Mouse (Mus musculus) midbrain, embryonic 15.5 days (tissue): ENCODE data around the gene Ppp1r11. TPM values are rescaled to one million over a fixed set of nuclear protein-coding genes. Genes with fewer than 3 reads are reported as not detected.

Experiments
- ATAC-seq: fragments of 200-750 bp; cut with Nextera tagmentation; replicated peaks from 2 replicates; pipeline ENCODE4 v1.8.0; 2017; ENCODE audit warnings: moderate TSS enrichment
- H3K27ac ChIP-seq: fragments of 300-500 bp; sonication (generic); 2 replicates; pipeline ENCODE4 v1.5.1; 2015; ENCODE audit warnings: mild to moderate bottlenecking, inconsistent platforms
- H3K27me3 ChIP-seq: fragments of 300-500 bp; sonication (generic); replicated peaks from 2 replicates; pipeline ENCODE4 v1.6.1; 2015; ENCODE audit warnings: inconsistent platforms
- H3K36me3 ChIP-seq: fragments of 300-500 bp; sonication (generic); replicated peaks from 2 replicates; pipeline ENCODE4 v1.6.1; 2015; ENCODE audit warnings: inconsistent platforms
- H3K4me1 ChIP-seq: fragments of 300-500 bp; sonication (generic); 2 replicates; pipeline ENCODE4 v1.6.1; 2015; ENCODE audit warnings: inconsistent platforms
- H3K4me2 ChIP-seq: fragments of 300-500 bp; sonication (generic); 2 replicates; pipeline ENCODE4 v1.6.1; 2015; ENCODE audit warnings: inconsistent platforms, mild to moderate bottlenecking, moderate library complexity
- H3K4me3 ChIP-seq: fragments of 300-500 bp; sonication (generic); 2 replicates; pipeline ENCODE4 v1.5.1; 2015; ENCODE audit warnings: mild to moderate bottlenecking, inconsistent platforms
- H3K9ac ChIP-seq: fragments of 300-500 bp; sonication (generic); 2 replicates; pipeline ENCODE4 v1.6.1; 2015; ENCODE audit warnings: mild to moderate bottlenecking, inconsistent platforms
- H3K9me3 ChIP-seq: fragments of 300-500 bp; sonication (generic); 2 replicates; pipeline ENCODE4 v1.6.1; 2016; ENCODE audit warnings: inconsistent platforms
- WGBS: fragments of 180-500 bp; shearing (Covaris S2); methylation state at CpG from one replicate; pipeline ENCODE4 v1.1.7; 2015; ENCODE audit warnings: mixed read lengths; 5-methylcytosine and 5-hydroxymethylcytosine counted together
- polyA plus RNA-seq: library from polyadenylated mRNA; unstranded; fragments of >200 nt; fragmentation: Nextera tagmentation; extraction: Ambion mirVana; gene quantifications from 2 replicates; pipeline ENCODE4 v1.2.1, GENCODE M21; 2015

Gene Ppp1r11
- polyA plus RNA-seq, 1 experiment from 2014 or later: 163 TPM

DNA sequence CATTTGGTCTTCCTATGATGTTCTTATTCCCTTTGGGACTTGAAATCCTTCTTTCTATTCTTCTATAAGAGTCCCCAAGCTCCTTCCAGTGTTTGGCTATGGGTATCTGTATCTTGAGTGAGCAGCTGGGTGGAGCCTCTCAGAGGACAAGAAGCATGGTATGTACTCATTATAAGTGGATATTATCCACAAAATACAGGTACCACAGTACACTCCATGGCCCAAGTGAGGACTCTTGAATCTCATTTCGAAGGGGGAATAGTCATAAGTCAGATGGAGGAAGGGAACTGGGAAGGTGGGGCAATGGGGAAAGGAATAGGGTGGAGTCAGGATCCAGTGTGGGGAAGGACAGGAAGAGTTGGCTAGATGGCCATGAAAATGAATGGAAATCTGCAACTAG, 1.5 kb upstream of the Ppp1r11 start:
- Histone ChIP-seq H3K9ac (no peak overlapping the region), H3K9me3 (no peaks in the 10 kb centered on the region), H3K27me3 (no peaks in the 10 kb centered on the region), H3K4me2 (no peak overlapping the region), H3K36me3 (peaks cover 18% of the 10 kb centered on the region), H3K27ac (no peak overlapping the region), H3K4me1 (peaks cover 32% of the 10 kb centered on the region), H3K4me3 (no peak overlapping the region)
- 91% methylated on average over 1 of the region's 1 CpGs for WGBS
- ATAC-seq: no peak

DNA sequence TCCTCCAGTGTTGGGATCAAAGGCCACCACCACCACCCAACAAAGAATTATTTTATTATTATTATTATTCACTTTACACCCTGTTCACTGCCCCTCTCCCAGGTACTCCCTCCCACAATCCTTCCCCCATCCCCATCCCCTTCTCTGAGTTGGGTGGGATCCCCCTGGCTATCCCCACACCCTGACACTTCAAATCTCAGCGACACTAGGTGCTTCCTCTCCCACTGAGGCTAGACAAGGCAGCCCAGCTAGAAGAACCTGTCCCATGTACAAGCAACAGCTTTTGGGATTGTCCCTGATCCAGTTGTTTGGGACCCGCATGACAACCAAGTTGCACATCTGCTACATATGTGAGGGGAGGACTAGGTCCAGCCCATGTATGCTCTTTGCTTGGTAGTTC, 1.1 kb upstream of the Ppp1r11 start:
- WGBS: 92% methylated on average over 2 of the region's 2 CpGs
- Histone ChIP-seq H3K4me1 (peaks cover 32% of the 10 kb centered on the region), H3K27me3 (no peaks in the 10 kb centered on the region), H3K9me3 (no peaks in the 10 kb centered on the region), H3K4me3 (no peak overlapping the region), H3K9ac (no peak overlapping the region), H3K4me2 (no peak overlapping the region), H3K27ac (no peak overlapping the region), H3K36me3 (peaks cover 18% of the 10 kb centered on the region)
- ATAC-seq: no peak

DNA sequence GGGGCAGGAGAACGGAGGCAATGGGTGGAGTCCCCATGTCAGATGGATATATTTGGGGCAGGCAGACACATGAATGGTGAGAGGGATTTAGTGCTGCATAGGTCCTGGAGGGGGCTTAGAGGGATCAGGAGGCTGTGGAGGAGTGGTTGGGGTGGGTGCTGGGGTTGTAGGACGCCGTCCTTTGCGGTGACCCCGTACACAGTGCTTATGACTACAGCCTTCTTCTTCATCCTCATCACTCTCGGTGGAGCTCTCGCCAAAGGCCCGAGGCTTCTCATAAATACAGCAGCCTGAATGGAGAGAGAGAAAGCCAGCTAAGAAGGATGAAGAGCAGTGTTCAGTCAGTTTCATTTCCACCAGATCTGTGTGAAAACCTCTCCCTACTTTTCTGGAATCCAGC, 2.3 kb downstream of the Ppp1r11 start:
- Histone ChIP-seq H3K27me3 (peaks cover 11% of the 10 kb centered on the region), H3K27ac (no peak overlapping the region), H3K36me3 (peaks cover 8% of the 10 kb centered on the region; the same call in 1 of the 2 replicates), H3K9ac (no peak overlapping the region), H3K4me3 (no peak overlapping the region), H3K4me2 (no peak overlapping the region), H3K4me1 (peaks cover 27% of the 10 kb centered on the region), H3K9me3 (no peaks in the 10 kb centered on the region)
- 91% methylated on average over 8 of the region's 8 CpGs for WGBS
- no peak for ATAC-seq

DNA sequence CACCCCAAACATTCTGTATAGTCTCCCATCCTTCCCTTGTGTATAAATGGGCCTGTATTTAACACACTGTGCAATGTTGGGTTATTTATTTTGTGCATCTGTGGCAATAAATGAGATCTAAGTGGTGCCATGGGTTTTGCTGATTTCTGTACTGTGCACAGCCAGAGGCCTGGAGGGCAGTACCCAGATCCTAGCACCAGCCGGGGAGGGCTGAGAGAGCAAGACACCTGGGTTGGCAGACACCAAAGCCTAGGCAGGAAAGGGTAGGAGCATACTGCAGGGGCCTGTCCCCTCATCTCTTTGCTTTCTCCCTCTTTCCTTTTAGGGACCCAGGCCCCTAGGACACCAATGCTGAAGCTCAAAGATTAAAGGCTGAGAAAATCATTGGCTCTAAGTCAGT, 3.3 kb downstream of the Ppp1r11 start:
- peaks cover 29% of the 10 kb centered on the region for H3K4me1 ChIP-seq
- WGBS: 92% methylated on average over 1 of the region's 1 CpGs
- H3K9me3 ChIP-seq: no peaks in the 10 kb centered on the region
- H3K4me2 ChIP-seq: no peak overlapping the region
- H3K36me3 ChIP-seq: peaks cover 8% of the 10 kb centered on the region; the same call in 1 of the 2 replicates
- H3K9ac ChIP-seq: no peak overlapping the region
- H3K27ac ChIP-seq: no peak overlapping the region
- H3K4me3 ChIP-seq: no peak overlapping the region
- peaks cover 19% of the 10 kb centered on the region for H3K27me3 ChIP-seq
- ATAC-seq: no peak

DNA sequence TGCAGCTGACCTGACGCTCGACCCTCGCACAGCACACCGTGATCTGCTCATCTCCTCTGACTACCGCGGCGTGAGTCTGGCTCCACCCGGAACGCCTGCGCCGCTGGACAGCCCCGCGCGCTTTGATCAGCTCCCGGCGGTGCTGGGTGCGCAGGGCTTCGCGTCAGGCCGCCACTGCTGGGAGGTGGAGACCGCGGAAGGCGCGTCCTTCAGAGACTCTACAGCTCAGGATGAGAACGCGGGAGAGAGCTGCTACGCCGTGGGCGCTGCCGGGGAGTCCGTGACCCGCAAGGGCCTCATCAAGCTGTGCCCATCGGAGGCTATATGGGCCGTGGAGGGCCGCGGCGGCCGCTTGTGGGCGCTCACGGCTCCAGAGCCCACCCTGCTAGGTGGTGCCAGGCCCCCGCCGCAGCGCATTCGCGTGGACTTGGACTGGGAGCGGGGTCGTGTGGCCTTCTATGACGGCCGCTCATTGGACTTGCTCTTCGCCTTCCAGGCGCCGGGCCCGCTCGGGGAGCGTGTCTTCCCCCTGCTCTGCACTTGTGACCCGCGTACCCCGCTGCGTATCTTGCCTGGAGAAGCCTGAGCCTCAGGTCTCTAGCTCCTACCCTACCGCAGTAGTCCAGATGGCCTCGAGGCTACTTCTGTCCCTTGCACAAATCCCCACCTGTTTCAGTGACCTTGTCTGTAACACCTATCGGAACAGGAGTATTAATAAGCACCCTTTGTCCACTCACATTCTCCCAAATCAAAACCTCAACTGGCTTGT, 4.3 kb downstream of the Ppp1r11 start:
- peaks cover 39% of the 10 kb centered on the region for H3K4me1 ChIP-seq
- ATAC-seq: peak; percentile 55
- peaks cover 8% of the 10 kb centered on the region; the same call in 1 of the 2 replicates for H3K36me3 ChIP-seq
- peak overlapping the region; percentile 77 for H3K27ac ChIP-seq
- WGBS: under 1% methylated on average over 60 of the region's 62 CpGs
- peak overlapping the region; percentile 51 for H3K4me3 ChIP-seq
- H3K27me3 ChIP-seq: peaks cover 29% of the 10 kb centered on the region
- H3K4me2 ChIP-seq: peak overlapping the region; percentile 87
- peak overlapping the region; percentile 66 for H3K9ac ChIP-seq
- H3K9me3 ChIP-seq: no peaks in the 10 kb centered on the region

DNA sequence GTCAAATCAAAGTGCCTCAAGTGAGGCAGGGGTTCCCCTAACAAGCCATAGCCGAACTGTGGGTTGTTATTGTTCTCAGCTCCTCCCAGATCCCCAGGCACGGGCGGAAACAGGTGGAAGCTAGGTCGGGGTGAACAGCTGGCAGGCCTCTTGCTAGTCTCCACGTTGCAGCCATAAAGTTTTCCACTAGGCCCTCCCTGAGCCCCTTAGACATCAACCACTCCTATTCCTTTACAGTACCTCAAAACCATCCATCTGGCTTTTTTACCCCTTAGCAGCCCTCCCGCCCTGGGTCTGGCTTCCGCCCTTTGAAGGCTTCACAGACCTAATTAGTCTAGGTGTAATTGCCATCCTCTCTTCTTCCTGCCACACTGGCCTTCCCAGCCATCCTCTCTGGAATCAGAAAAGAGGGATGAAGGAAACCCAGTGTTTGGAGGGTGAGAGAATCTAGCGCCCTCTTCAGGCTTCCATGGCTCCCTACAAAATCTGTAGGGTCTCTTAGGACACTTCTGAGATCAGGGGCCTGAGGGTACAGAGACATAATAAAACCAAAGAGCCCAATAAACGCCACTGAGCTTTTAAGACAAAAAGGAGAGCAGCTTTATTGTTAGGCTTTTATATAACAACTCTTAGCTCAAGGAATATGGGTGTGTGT, 7.3 kb downstream of the Ppp1r11 start:
- no peak overlapping the region for H3K4me2 ChIP-seq
- H3K9me3 ChIP-seq: no peaks in the 10 kb centered on the region
- H3K4me3 ChIP-seq: no peak overlapping the region
- peaks cover 47% of the 10 kb centered on the region for H3K27me3 ChIP-seq
- no peak overlapping the region for H3K9ac ChIP-seq
- no peak overlapping the region for H3K27ac ChIP-seq
- no peak for ATAC-seq
- peaks cover 6% of the 10 kb centered on the region; the same call in 1 of the 2 replicates for H3K36me3 ChIP-seq
- 31% methylated on average over 9 of the region's 9 CpGs for WGBS
- peaks cover 27% of the 10 kb centered on the region for H3K4me1 ChIP-seq

DNA sequence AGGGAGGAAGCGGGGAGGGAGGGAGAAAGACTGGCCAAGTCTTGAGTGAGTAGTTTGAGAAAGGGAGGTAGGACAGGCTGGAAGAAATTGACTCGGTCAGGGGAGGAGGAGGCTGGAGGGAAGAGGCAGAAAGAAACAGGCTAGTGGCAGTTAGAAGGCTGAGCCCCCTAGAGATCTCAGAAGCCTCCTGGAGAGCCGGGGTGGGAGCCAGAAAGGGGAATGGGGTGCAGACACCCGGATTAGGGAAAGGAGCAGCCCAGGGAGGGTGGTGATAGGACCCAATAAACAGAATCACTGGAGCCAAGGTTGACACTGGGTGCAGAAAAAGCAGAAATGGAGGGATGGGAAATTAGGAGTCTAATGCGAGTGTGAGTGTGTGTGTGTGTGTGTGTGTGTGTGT, 7.8 kb downstream of the Ppp1r11 start:
- H3K27ac ChIP-seq: no peak overlapping the region
- H3K4me2 ChIP-seq: peak overlapping the region; percentile 72
- no peak overlapping the region for H3K9ac ChIP-seq
- H3K4me1 ChIP-seq: peaks cover 27% of the 10 kb centered on the region
- H3K27me3 ChIP-seq: peaks cover 47% of the 10 kb centered on the region
- peaks cover under 1% of the 10 kb centered on the region; the same call in 1 of the 2 replicates for H3K36me3 ChIP-seq
- H3K9me3 ChIP-seq: no peaks in the 10 kb centered on the region
- no peak for ATAC-seq
- H3K4me3 ChIP-seq: peak overlapping the region; percentile 41
- WGBS: 22% methylated on average over 5 of the region's 5 CpGs

DNA sequence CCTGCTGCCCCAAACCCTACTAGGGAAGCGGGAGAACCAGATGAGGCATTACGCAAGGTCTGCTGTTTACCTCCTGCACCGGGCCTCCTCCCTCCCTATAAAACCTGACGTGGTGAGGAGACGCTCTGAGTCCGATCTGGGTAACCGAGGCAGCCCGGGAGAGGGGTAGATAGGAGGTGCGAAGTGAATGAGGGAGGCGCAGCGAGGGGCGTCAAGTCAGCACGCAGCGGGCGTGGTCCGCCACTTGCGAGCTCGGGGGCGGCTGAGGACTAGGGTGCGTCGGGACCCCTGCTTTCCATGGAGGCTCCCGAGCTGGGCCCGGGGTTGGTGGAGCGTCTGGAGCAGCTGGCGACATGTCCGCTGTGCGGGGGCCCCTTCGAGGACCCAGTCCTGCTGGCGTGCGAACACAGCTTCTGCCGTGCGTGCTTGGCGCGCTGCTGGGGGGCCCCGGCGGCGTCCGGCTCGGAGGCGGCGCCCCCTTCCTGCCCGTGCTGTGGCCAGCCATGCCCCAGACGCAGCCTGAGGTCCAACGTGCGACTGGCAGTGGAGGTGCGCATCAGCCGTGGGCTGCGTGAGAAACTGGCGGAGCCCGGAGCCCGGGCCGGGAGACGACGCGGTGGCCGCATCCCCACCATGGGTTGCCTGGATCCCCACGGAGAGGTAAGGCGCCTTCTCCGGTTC, 8.6 kb downstream of the Ppp1r11 start, which contains the start of gene Rnf39:
Gene Rnf39 (plus strand): TSS at position 128 of the 681 bp plus-strand sequence.
- Histone ChIP-seq H3K36me3 (no peaks in the 10 kb centered on the region), H3K27ac (no peak within 1 kb of the TSS), H3K4me2 (peak within 1 kb of the TSS; percentile 72), H3K4me3 (peak within 1 kb of the TSS; percentile 41), H3K27me3 (peaks cover 47% of the 10 kb centered on the region), H3K4me1 (peaks cover 27% of the 10 kb centered on the region), H3K9ac (peak within 1 kb of the TSS; percentile 38), H3K9me3 (no peaks in the 10 kb centered on the region)
- 2% methylated on average over 59 of the region's 59 CpGs for WGBS
- 0 out of 2 replicates have a peak, but pooled peaks have one; percentile 6 for ATAC-seq

DNA sequence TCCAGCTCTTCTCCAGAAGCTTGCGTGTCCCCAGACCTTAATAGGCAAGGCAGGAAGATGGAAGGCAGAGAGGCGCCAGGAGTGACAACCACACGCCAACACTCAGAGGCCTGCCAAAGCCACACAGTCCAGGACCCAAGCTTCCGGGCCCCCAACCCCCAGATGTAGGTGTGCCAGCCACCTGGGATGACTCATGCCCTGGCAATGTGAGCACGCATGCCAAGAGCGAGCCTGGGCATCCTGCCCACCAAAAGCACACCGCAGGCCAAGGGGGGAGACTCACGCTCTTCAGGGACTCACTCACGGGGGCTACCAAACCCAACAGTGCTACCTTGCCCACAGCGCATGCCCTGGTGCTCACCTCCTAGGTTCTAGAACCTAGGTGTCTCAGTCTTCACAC, 9.2 kb downstream of the Ppp1r11 start:
- Histone ChIP-seq H3K4me3 (peak overlapping the region; percentile 41; the same call in 1 of the 2 replicates), H3K4me2 (peak overlapping the region; percentile 72), H3K27me3 (peaks cover 47% of the 10 kb centered on the region), H3K27ac (no peak overlapping the region), H3K9me3 (no peaks in the 10 kb centered on the region), H3K4me1 (peaks cover 22% of the 10 kb centered on the region), H3K9ac (no peak overlapping the region), H3K36me3 (no peaks in the 10 kb centered on the region)
- ATAC-seq: no peak
- 54% methylated on average over 10 of the region's 10 CpGs for WGBS

DNA sequence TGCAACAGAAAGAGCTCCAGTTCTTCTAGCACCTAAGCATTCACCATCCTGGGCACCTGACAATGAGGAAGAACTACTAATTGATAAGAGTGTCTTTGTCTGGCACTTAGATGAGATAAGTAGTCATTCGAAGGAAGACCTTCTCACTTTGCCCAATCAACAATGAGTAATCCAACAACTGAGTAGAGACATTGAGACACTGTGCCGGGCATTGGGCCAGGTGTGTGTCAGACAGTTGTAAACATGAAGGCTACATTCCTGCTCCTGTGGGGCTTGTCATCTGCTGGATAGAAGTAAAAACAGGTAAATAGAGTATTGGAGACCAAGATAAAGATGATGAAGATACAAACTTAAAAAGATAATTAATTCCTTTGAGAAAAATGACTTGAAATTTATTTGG, 13.5 kb downstream of the Ppp1r11 start:
- no peaks in the 10 kb centered on the region for H3K36me3 ChIP-seq
- H3K9me3 ChIP-seq: no peaks in the 10 kb centered on the region
- H3K4me3 ChIP-seq: no peak overlapping the region
- ATAC-seq: no peak
- H3K4me1 ChIP-seq: peaks cover 8% of the 10 kb centered on the region
- H3K27me3 ChIP-seq: peaks cover 26% of the 10 kb centered on the region
- no peak overlapping the region for H3K9ac ChIP-seq
- no peak overlapping the region for H3K27ac ChIP-seq
- H3K4me2 ChIP-seq: no peak overlapping the region
- WGBS: 89% methylated on average over 2 of the region's 2 CpGs

DNA sequence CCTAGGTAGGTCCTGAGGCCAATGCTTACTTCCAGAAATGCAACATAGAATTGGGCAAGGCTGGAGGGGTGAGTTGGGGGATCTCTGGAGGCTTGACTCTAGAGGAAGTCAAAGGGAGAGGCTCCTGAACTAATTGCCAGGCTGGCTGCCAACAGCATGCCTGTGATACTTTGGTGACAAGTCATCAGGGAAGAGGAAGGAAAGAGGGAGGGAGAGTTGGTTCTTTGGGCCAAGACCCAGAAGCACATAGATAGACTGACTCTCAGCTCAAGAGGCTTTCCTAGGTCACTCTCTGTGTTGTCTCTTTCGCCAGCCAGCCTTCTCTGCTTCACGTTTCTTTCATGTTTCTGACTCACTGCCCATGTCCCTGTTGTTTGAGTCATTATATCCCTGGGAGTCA, 19.7 kb downstream of the Ppp1r11 start:
- H3K36me3 ChIP-seq: no peaks in the 10 kb centered on the region
- H3K4me1 ChIP-seq: no peaks in the 10 kb centered on the region
- ATAC-seq: no peak
- WGBS: 68% methylated on average over 2 of the region's 2 CpGs
- no peak overlapping the region for H3K27ac ChIP-seq
- no peak overlapping the region for H3K9ac ChIP-seq
- no peaks in the 10 kb centered on the region for H3K27me3 ChIP-seq
- H3K9me3 ChIP-seq: no peaks in the 10 kb centered on the region
- no peak overlapping the region for H3K4me3 ChIP-seq
- H3K4me2 ChIP-seq: no peak overlapping the region

DNA sequence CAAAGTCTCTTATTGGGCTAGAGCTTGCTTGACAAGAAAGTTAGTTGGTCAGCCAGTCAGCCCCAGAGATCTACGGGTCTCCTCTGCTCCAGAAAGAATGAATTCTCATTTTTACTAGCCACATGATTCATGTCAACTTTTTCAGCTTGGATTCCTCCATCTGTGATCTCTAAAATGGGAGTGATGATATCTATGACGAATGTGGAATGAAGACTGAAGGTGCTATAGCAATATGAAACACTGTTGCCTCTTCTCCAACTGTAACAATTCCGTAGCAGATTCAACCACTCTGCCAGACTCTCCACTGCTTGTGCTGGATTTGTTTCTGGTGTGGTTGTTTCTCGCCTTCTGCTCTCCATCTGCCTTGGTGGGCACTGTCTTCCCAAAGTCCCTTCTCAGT, 20.4 kb downstream of the Ppp1r11 start:
- H3K4me2 ChIP-seq: no peak overlapping the region
- 85% methylated on average over 4 of the region's 4 CpGs for WGBS
- no peaks in the 10 kb centered on the region for H3K36me3 ChIP-seq
- H3K27ac ChIP-seq: no peak overlapping the region
- no peak overlapping the region for H3K4me3 ChIP-seq
- H3K4me1 ChIP-seq: no peaks in the 10 kb centered on the region
- no peak for ATAC-seq
- H3K27me3 ChIP-seq: no peaks in the 10 kb centered on the region
- no peak overlapping the region for H3K9ac ChIP-seq
- H3K9me3 ChIP-seq: no peaks in the 10 kb centered on the region
